Mouse (Mus musculus) thymus, postnatal 36 days (tissue): Measurements from ENCODE around the gene Camkk2.

Source experiments
- DNase-seq, 2 experiments: peaks; one replicate each; pipeline ENCODE4 v3.0.0; 2022; ENCODE audit warnings: mixed read lengths in 2 of 2

Gene Camkk2

GRCm38 (mm10) chr5:122695516-122695915 lies 83.7 kb downstream of the Camkk2 start:
- DNase-seq = no peak

DNA sequence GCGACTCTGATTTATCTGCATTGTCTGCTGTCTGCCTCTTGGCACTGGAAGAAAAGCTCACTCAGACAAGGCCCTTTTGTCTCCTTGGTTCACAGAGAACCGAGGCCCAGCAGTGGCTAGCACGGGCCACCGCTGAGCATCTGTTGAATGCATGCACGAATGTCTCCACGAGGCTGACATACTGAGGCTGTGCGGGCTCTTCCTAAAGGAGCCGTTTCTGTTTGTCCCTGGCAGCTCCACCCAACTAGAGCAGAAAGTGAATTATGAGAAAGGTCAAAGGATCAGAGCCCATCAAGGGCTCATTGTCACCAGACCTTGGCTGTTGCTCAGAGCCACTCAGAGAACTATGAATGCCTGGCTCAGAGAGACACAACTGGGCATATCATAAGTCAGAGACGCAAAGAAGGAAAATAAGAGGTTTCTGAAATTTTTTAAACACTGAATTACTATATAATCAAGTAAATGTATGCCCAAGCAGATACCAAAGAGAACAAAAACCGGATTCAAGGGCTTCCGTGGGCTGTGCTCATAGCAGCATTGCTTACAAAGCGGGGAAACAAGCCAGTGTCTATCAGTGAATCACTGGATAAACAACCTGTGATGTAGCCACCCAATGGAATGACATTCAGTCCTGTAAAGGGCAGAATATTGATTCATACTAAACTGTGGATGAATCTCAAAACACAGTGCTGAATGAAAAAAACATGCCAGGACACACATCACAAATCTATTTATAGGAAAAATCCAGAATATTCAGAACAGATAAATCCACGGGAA lies 85.6 kb downstream of the Camkk2 start:
- DNase-seq = no peak

- no peak for DNase-seq
Measured at GRCm38 (mm10) chr5:122690486-122690885, 88.7 kb downstream of the Camkk2 start.

DNA sequence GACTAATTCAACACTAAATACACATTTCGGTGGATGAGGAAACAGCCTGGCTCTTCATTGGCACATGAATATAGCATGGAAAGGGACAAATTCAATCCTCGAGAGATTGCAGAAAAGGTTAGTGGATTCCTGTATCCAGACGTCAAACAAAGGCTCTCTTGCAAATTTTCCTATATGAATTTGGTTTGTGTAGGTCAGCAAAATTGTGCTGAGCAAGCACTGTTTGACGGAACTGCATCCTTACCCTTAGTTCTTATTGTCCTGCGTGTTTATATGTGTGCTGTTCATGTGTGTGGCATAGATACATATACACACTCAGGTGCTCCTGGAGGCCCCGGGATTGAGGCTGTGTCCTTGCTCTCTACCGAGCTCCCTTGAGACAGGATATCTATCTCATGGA lies 90.1 kb downstream of the Camkk2 start:
- no peak for DNase-seq

GRCm38 (mm10) chr5:122687391-122687790 lies 91.8 kb downstream of the Camkk2 start:
- no peak for DNase-seq

DNA sequence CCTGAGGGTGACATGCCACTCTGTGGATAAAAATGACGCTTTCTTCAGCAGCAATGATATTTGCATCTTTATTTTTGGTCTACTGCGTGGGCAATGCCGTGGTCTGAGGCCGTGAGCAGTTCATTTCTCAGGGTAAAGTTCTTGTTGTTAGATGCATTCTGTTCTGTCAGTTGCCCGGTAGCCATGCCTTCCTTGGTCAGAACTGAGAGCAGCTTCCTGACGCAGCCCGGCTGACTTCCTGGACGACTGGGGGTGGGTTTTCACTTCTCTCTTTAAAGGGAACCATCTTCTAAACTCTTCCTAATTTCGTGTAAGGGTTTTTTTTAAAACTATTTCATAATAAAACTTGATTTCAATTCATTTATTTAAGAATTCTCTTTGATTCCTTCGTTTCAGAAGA lies 95.3 kb downstream of the Camkk2 start:
- DNase-seq = no peak

DNA sequence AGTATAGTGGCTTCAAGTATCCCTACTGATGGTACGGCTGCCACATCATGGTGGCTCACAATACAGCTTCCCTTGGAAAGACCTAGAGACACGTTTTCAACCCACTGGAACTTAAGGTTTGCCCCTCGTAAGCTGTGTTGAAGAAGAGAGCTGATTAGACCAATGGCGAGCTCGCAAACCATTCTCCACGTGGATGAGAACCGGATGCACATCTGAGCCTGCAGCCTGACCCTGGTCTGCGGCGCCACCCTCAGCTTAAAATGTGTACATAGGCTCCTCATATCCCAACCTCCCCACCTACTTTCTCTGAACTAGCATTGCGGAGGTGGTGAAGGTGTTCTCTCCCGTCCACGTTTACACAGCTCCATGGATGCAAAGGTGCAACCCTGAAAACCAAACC lies 97.9 kb downstream of the Camkk2 start:
- no peak for DNase-seq
